Mouse (Mus musculus) adrenal gland, adult (tissue): ENCODE results near the gene Gm3636.
"Not testable (repeated sequence)": the region's sequence is repeated elsewhere in the genome, so short reads cannot be mapped to it uniquely, and the experiment has no call there.

Experiments used
- DNase-seq, 2 experiments: peaks; one replicate each; pipeline ENCODE4 v3.0.0; 2022 to 2023; ENCODE audit warnings: low spot score in 1 of 2; ENCODE audit not compliant: inconsistent age in 2 of 2

Gm3636 gene

DNA sequence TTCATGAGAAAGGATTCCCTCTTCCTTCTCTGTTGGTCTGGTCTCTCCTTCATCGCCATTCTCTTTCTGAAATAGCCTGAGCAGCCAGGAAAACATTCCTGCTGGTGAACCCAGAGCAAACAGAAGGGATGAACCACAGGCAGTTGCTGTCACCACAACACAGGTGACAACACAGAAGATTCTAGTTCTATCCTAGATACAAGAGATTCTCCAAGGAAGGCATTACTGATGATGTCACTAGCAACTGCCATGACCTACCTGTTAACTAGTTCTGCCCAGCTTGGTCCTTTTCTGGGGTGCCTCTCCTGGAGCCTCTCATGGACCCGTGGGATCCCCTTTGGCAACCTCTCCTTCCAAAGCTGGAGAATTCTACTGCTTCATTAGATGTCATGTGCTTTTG is at the start of gene Gm3636:
Gene Gm3636, minus strand, starts transcription at position 101 of the 400 bp plus-strand sequence.
- not testable (repeated sequence) for DNase-seq

DNA sequence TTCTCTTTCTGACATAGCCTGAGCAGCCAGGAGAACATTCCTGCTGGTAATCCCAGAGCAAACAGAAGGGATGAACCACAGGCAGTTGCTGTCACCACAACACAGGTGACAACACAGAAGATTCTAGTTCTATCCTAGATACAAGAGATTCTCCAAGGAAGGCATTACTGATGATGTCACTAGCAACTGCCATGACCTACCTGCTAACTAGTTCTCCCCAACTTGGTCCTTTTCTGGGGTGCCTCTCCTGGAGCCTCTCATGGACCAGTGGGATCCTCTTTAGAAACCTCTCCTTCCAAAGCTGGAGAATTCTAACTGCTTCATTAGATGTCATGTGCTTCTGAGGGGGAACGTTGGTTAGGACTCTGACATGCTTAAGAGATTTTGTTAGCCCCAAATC is 32.2 kb upstream of the Gm3636 start, which contains the start of gene Gm8362:
Gene Gm8362, minus strand, starts transcription at position 101 of the 400 bp plus-strand sequence.
- not testable (repeated sequence) for DNase-seq

DNA sequence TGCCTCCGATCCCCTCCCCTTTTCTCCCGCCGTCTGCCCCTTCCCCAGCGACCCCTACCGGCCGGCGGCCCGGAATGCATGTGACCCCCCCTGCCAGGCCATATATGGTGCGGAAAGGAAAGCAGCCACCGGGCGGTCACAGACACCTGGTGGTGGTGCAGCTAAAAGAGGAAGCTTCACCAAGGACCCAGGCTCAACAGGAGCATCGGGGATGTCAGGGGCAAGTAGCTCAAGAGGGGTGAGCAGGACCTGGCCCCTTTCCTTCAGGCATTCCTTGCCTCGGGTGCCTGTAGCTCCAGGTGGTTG is 15.1 kb upstream of the Gm3636 start:
- DNase-seq: peak; percentile 2 to 20

DNA sequence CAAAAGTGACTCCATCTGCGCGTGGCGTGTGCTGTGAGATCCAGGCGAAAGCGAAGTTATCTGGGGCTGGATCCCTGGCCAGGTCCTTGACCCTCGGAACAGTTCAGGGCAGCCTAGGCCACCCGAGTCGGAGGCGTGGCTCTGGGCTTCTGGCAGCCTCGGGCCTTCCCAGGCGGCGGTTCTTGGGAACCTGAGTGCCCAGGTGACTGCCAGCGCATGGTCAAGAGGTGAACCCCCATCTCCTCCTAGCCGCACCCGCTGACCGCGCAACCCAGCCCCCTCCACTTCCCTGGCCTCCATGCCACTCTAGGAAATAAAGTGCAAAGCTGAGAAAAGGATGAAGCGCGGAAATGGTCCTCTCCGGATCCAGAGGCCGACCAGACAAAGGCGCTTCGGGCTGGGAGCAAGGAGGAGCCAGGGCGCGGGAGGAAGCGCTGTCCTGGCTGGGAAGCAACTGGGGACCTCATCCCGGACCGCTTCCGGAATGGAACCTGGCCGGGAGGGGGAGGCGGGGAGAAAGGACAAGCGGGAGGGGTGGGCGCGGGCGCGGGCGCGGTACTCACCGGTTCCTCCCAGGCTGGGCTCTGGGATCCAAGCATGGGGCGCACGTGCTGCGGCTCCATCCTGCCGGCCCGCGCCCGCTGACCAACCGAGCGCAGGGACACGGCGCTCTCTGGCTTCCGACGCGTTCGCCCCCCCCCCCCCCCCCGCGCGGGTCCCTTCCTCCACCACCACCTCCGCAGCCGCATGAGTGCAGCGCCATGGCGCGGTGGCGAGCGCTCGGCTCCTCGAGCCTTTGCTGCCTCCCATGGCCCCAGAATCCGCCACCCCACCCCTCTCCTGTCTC is 14.5 kb upstream of the Gm3636 start:
- peak; percentile 6 to 36 for DNase-seq

DNA sequence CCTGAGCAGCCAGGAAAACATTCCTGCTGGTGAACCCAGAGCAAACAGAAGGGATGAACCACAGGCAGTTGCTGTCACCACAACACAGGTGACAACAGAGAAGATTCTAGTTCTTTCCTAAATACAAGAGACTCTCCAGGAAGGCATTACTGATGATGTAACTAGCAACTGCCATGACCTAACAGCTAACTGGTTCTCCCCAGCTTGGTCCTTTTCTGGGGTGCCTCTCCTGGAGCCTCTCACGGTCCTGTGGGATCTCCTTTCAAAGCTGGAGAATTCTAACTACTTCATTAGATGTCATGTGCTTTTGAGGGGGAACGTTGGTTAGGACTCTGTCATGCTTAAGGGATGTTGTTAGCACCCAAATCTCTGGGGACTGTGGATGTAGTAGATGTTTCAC is 22.0 kb downstream of the Gm3636 start, which contains the start of gene Gm8050:
Gene Gm8050, minus strand, starts transcription at position 101 of the 400 bp plus-strand sequence.
- not testable (repeated sequence) for DNase-seq
